Mouse (Mus musculus) urinary bladder, postnatal 14 days (tissue): ENCODE measurements around the gene Car2.
A peak's percentile ranks its signal among the peaks of the same experiment; 100 is the strongest.

ENCODE experiments used
- DNase-seq: peaks from one replicate; pipeline ENCODE4 v3.0.0; 2021; ENCODE audit warnings: low spot score

The Car2 gene

DNA sequence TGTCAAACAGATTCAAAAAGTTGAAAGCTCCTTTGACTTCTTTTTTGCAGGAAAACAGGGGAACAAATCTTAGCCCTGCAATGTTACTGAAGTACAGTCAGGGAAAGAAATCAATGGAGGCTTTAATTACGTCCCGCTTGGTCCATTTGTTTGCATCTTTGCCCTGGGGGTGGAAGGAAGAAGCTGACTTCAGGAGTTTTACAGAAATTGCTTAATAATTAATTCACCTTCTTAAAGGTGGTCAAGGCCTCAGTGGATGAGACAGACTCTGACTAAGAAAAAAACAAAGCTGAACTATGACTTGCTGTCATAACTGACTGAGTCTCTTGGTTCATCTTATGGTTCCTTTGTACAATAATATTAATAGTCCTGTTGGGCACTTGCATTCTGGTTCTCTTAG is 59.6 kb downstream of the Car2 start:
- DNase-seq = no peak

DNA sequence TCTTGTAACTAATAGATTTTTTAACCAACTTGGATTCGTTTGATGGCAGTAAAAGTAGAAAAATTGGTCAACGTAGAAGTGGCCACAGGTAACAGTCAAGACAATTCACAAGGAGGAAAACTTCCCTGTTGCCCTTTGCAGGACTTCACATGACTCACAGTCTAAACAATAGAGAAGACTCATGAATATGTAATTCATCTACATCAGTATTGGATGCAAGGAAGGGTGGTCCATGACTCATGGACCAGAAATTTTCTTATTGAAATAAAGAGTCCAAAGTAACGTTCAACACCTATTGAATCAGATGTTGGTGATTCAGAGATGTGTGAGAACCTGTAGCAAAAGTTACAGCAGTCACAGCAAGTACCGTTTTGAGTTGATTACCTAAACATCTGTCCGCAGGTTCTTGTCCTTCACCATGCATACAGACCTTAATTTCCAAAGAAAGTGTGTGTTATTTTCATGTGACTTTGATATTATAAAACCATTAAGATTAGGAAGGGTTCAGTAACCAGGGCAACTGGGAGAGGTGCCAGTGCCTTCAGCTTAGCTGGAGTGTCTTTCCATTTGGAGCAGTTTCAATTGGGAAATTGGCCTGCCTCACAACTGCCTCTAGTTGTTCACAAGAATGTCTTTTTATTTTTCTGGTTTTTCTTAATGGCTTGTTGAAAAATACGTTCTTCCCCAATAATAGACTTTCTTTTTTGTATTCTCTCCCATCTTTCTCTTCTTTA is 62.2 kb downstream of the Car2 start:
- peak; percentile 18 for DNase-seq

DNA sequence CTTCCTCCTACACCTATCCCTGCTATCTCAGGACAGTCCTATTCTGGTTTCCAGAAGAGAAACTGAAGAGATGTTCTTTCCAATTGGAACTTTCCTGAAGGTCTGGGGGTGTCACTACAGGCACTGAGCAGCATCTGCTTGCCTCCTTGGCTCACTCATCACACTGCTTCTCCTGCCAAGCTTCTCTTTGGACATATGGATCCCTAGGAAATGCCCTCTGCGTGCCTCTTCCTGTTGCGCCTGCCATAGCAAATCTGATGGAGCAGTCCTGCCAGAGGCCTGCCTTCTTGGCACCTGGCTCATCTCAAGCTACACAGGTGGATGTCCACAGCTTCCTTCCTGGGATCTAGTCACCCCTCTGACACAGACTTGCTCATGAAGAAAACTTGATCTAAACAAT is 64.0 kb downstream of the Car2 start:
- no peak for DNase-seq
